Mouse (Mus musculus): ENCODE data around the gene Gm47969. TPM values are rescaled to one million over a fixed set of nuclear protein-coding genes. Genes with fewer than 3 reads are reported as not detected.

The Gm47969 gene
- total RNA-seq, 2 experiments from 2014 or later = not detected

- no peak for DNase-seq (ENCODE audit: low spot score in 2 of 2)
Observed at GRCm38 (mm10) chr1:83075526-83076189, 30.9 kb downstream of the Gm47969 start.

GRCm38 (mm10) chr1:83076190-83076917, 31.6 kb downstream of the Gm47969 start:
- DNase-seq (ENCODE audit: low spot score in 2 of 2) = peak; percentile 41 to 64

DNA sequence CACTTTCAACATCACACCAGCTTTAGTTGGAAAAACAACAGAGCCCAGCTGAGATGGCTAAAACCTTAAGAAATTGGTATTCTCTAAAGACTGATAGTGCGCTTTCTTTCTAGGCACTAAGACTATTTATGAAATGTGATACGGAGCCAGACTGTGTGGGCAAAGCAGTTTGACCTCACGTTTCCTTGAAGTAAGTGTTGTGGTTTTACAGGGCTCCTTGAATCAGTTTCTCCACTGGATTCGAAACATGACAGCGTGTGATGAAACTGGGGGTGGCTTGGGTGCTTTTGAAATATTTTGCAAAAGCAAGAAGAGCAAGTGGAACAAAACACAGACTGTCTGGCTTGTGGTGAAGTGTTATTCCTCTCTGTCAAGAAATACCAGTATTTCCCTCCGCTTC, 32.3 kb downstream of the Gm47969 start:
- no peak for DNase-seq (ENCODE audit: low spot score in 2 of 2)

DNA sequence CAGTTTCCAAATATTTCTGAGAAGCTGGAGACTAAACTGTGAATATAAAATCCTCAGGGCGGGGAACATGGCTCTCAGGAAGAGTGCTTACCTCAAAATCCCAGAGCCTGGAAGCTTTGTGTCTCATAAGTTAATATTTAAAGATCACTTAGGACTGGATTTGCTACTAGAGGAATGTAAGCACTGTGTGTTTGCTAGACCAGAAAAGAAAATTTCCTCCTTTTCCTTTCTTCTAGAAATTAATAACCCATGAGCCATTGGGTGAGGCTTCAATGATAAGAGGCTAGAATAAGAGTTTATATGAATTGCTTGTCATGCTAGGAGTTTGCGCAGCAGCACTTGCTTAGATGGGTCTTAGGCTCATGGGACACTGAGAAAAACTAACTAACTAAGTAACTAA, 40.1 kb downstream of the Gm47969 start:
- DNase-seq (ENCODE audit: low spot score in 2 of 2) = no peak

DNA sequence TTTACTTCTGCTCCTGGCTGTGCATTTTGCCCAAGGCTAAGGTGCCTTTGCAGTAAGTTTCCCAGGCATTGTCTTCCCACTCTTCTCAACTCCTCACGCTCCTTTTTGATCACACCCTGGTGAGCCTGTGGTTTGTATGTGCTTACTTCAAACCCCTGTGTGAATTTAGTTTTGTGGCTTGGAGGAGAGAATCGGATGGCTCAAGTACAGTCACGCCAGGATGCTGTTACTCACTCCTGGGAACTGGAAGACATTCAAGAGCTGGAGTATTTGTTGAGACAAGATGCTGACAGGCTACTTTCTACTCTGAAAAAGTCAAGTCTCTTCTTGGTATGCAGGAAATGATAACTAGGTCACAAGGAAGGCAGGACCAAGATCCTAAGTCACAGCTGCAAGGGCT, 46.5 kb downstream of the Gm47969 start:
- no peak for DNase-seq (ENCODE audit: low spot score in 2 of 2)

Other genes starting within 250 kb of the Gm47969 start
- gene Agfg1, start 205.4 kb upstream of the Gm47969 start, total RNA-seq (2021) = 10 to 100 TPM; 80.2 to 85.8 TPM
- gene A030005L19Rik, start 131.6 kb upstream of the Gm47969 start, total RNA-seq (2021) = 1 to 10 TPM in 1 of 2 experiments, under 1 TPM in 1; 0.58 to 1.1 TPM
- gene A030014E15Rik, start 120.0 kb upstream of the Gm47969 start, total RNA-seq (2021) = not detected
- not detected for gene Gm6217, start 113.5 kb upstream of the Gm47969 start, total RNA-seq (2021)
- not detected for gene A030003K21Rik, start 101.5 kb upstream of the Gm47969 start, total RNA-seq (2021)
- not detected for gene Gm7544, start 88.9 kb upstream of the Gm47969 start, total RNA-seq (2021)
- gene Gm47955, start 84.6 kb upstream of the Gm47969 start, total RNA-seq (2021) = not detected
- not detected for gene Gm47959, start 44.4 kb upstream of the Gm47969 start, total RNA-seq (2021)
- 1 to 10 TPM; 1.2 to 2.0 TPM for gene Slc19a3, start 6.5 kb upstream of the Gm47969 start, total RNA-seq (2021)
- gene Krtap28-10, start 2.5 kb upstream of the Gm47969 start, total RNA-seq (2021) = not detected
- not detected for gene A030005K14Rik, start 14.4 kb downstream of the Gm47969 start, total RNA-seq (2021)
- not detected for gene Krtap28-13, start 16.0 kb downstream of the Gm47969 start, total RNA-seq (2021)
- not detected for gene Ccl20, start 71.8 kb downstream of the Gm47969 start, total RNA-seq (2021)
- gene Daw1, start 114.8 kb downstream of the Gm47969 start, total RNA-seq (2021) = 1 to 10 TPM; 1.2 to 2.2 TPM